8 mouse cellular contexts compared by ENCODE assay signal in the genomic region with DNA sequence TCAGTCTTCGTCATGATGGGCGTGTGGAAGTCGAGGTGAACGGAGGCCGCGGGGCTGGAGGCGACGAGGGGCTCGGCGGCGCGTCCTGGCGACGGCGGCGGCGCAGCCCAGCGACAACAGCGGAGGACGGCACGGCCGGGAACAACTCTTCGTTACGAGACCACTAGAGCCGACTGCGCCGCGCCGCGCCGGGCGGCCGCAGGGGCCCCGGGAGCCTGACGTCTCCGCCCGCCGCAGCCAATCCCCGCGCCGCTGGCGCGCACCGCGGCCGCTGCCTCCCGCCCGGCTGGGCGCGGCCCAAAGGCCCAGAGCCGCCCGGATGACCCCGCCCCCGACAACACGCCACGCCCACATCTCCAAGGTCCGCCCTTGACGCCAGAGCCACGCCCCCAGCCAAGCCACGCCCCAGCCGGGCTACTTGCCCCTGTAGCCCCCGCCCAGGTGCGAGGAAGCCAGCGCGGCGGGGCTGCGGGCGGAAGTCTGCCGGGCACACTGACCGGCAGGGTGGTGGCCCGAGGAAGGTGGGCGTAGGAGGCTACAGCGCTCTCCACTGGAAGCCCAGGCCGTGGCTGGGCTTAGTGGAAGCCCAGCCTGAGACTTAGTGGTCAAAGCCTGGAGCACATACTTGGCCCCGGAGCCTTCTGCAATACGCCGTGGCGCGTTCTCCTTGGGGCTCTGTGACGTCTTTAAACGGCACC. TPM values are rescaled to one million over a fixed set of nuclear protein-coding genes. Genes with fewer than 3 reads are reported as not detected.
DNase-seq lines count a peak whose midpoint lies in the region; ATAC-seq and TF ChIP-seq lines count a peak whose summit lies in the region.

A gene (minus strand): TSS at position 302 of the 698 bp plus-strand sequence.

- H3K79me2 ChIP-seq in heart, adult 2 months (replicated peaks; ENCODE audit: control insufficient read depth, insufficient read depth, low read length) = 0 out of 2 replicates have a peak, but pooled peaks cover 2% of the 10 kb centered on the region

- H3K4me2 ChIP-seq in embryonic facial prominence, embryonic 13.5 days = peak within 1 kb of the TSS; percentile 78
- H3K4me2 ChIP-seq in limb, embryonic 13.5 days (replicated peaks) = peak within 1 kb of the TSS; percentile 72
- H3K4me2 ChIP-seq in midbrain, embryonic 16.5 days (ENCODE audit: low read length) = peak within 1 kb of the TSS; percentile 82

- peaks cover 25% of the 10 kb centered on the region for H3K4me1 ChIP-seq in embryonic facial prominence, embryonic 13.5 days
- H3K4me1 ChIP-seq in heart, adult 2 months (ENCODE audit: control insufficient read depth, insufficient read depth, low read length) = peaks cover 4% of the 10 kb centered on the region
- H3K4me1 ChIP-seq in limb, embryonic 13.5 days = peaks cover 26% of the 10 kb centered on the region
- peaks cover 24% of the 10 kb centered on the region for H3K4me1 ChIP-seq in midbrain, embryonic 16.5 days (ENCODE audit: control insufficient read depth, insufficient read depth, low read length)

- no peaks in the 10 kb centered on the region for H3K36me3 ChIP-seq in embryonic facial prominence, embryonic 13.5 days
- peaks cover 13% of the 10 kb centered on the region for H3K36me3 ChIP-seq in heart, adult 2 months (ENCODE audit: control insufficient read depth, insufficient read depth, low read length)
- no peaks in the 10 kb centered on the region for H3K36me3 ChIP-seq in limb, embryonic 13.5 days
- H3K36me3 ChIP-seq in midbrain, embryonic 16.5 days (ENCODE audit: control insufficient read depth, insufficient read depth, low read length) = no peaks in the 10 kb centered on the region

- H3K4me3 ChIP-seq in embryonic facial prominence, embryonic 13.5 days = peak within 1 kb of the TSS; percentile 89
- peak within 1 kb of the TSS; percentile 71 for H3K4me3 ChIP-seq in heart, adult 2 months
- H3K4me3 ChIP-seq in limb, embryonic 13.5 days = peak within 1 kb of the TSS; percentile 86
- H3K4me3 ChIP-seq in midbrain, embryonic 16.5 days (ENCODE audit: low read depth, low read length) = peak within 1 kb of the TSS; percentile 86

- TF ChIP-seq EP300 in heart, adult 2 months (IDR thresholded peaks at IDR 0.05; ENCODE audit: insufficient read depth, low read depth, low read length) = no peak

- DNase-seq in 3134 (ENCODE audit: extremely low read depth, insufficient read length, low spot score) = peak; percentile 95
- peak; percentile 100 for DNase-seq in adrenal gland, postnatal 36 days
- DNase-seq in heart, adult 2 months = peak; percentile 99 to 100
- DNase-seq in kidney, adult 8-10 months = peak; percentile 96 to 99
- peak; percentile 100 for DNase-seq in spleen, postnatal 10 days (ENCODE audit: low spot score in 2 of 2)

- ATAC-seq in embryonic facial prominence, embryonic 13.5 days (ENCODE audit: insufficient number of reproducible peaks, insufficient read depth, low FRiP score, low TSS enrichment, low read depth) = peak; percentile 99
- ATAC-seq in limb, embryonic 13.5 days (ENCODE audit: low FRiP score, low read depth) = peak; percentile 97
- peak; percentile 97 for ATAC-seq in midbrain, embryonic 16.5 days

- peak; percentile 67 for TF ChIP-seq POLR2A in heart, adult 2 months (IDR thresholded peaks at IDR 0.05; ENCODE audit: insufficient read depth, low read depth, low read length)

- H3K27me3 ChIP-seq in embryonic facial prominence, embryonic 13.5 days = no peaks in the 10 kb centered on the region
- no peaks in the 10 kb centered on the region for H3K27me3 ChIP-seq in heart, adult 2 months (ENCODE audit: control insufficient read depth, insufficient read depth, low read length)
- H3K27me3 ChIP-seq in limb, embryonic 13.5 days = no peaks in the 10 kb centered on the region
- no peaks in the 10 kb centered on the region for H3K27me3 ChIP-seq in midbrain, embryonic 16.5 days (ENCODE audit: control insufficient read depth, insufficient read depth, low read depth, low read length)

- peak within 1 kb of the TSS; percentile 94 for H3K9ac ChIP-seq in embryonic facial prominence, embryonic 13.5 days
- peak within 1 kb of the TSS; percentile 94 for H3K9ac ChIP-seq in heart, adult 2 months (ENCODE audit: low read depth, low read length)
- peak within 1 kb of the TSS; percentile 89 for H3K9ac ChIP-seq in limb, embryonic 13.5 days
- H3K9ac ChIP-seq in midbrain, embryonic 16.5 days (ENCODE audit: low read depth, low read length) = peak within 1 kb of the TSS; percentile 89

- H3K27ac ChIP-seq in embryonic facial prominence, embryonic 13.5 days = peak within 1 kb of the TSS; percentile 94
- H3K27ac ChIP-seq in heart, adult 2 months = peak within 1 kb of the TSS; percentile 91
- H3K27ac ChIP-seq in limb, embryonic 13.5 days = peak within 1 kb of the TSS; percentile 93
- H3K27ac ChIP-seq in midbrain, embryonic 16.5 days (ENCODE audit: low read length) = peak within 1 kb of the TSS; percentile 86

- H3K9me3 ChIP-seq in embryonic facial prominence, embryonic 13.5 days = no peaks in the 10 kb centered on the region
- no peaks in the 10 kb centered on the region for H3K9me3 ChIP-seq in limb, embryonic 13.5 days
- no peaks in the 10 kb centered on the region for H3K9me3 ChIP-seq in midbrain, embryonic 16.5 days (replicated peaks; ENCODE audit: control insufficient read depth, low read length, poor library complexity, severe bottlenecking)

- TF ChIP-seq CTCF in heart, adult 2 months (IDR thresholded peaks at IDR 0.05) = peak; percentile 51

- intact Hi-C loops in heart, adult 2 months (cut with DNase I) = no loop called here

- WGBS in embryonic facial prominence, embryonic 13.5 days = under 1% methylated on average over 70 of the region's 81 CpGs
- WGBS in heart, adult 2 months = under 1% methylated on average over 81 of the region's 81 CpGs
- under 1% methylated on average over 75 of the region's 81 CpGs for WGBS in limb, embryonic 13.5 days
- under 1% methylated on average over 55 of the region's 81 CpGs for WGBS in midbrain, embryonic 16.5 days

RNA-seq across cellular contexts. Expression of the gene that starts here (rescaled TPM):
- 100 to 1,000 TPM; 180 to 200 TPM for total RNA-seq in adrenal gland, postnatal 36 days (2021)
- 135 and 138 TPM in 2 replicates for polyA plus RNA-seq in embryonic facial prominence, embryonic 13.5 days (2015; fragmentation: Nextera tagmentation; extraction: Ambion mirVana)
- 10 to 100 TPM; 55.5 to 56.9 TPM for total RNA-seq in heart, adult 2 months (2021)
- 36.5 and 42.8 TPM in 2 replicates for polyA plus RNA-seq in heart, adult 2 months (2012; rRNA removed)
- polyA plus RNA-seq in limb, embryonic 13.5 days (2015; fragmentation: Nextera tagmentation; extraction: Ambion mirVana) = 126 and 131 TPM in 2 replicates
- polyA plus RNA-seq in midbrain, embryonic 16.5 days (2015; fragmentation: Nextera tagmentation; extraction: Ambion mirVana) = 176 and 181 TPM in 2 replicates

Comparison
In these comparisons a context has a peak if more than half of its experiments do, and no peak if none do; other contexts are left out.
1. Peak in every context shown above with its lines: DNase-seq, ATAC-seq, H3K4me3 ChIP-seq and H3K27ac ChIP-seq.